Mouse (Mus musculus): Measurements from ENCODE around the gene Actc1. TPM values are rescaled to one million over a fixed set of nuclear protein-coding genes. Genes with fewer than 3 reads are reported as not detected.

Gene Actc1
- total and polyA plus RNA-seq, 3 experiments: 9,778 to 24,627 (median 11,260) TPM

- WGBS: 80% methylated on average over 6 of the region's 6 CpGs
- Histone ChIP-seq H3K4me1 (ENCODE audit: control insufficient read depth, insufficient read depth, low read length) (no peaks in the 10 kb centered on the region), H3K79me2 (replicated peaks; ENCODE audit: control insufficient read depth, insufficient read depth, low read length) (no peaks in the 10 kb centered on the region), H3K9ac (ENCODE audit: low read depth, low read length) (no peak overlapping the region), H3K36me3 (ENCODE audit: control insufficient read depth, insufficient read depth, low read length) (no peaks in the 10 kb centered on the region), H3K27ac (no peak overlapping the region), H3K27me3 (ENCODE audit: control insufficient read depth, insufficient read depth, low read length) (no peaks in the 10 kb centered on the region), H3K4me3 (no peak overlapping the region)
- no peak for DNase-seq
- intact Hi-C loops (cut with DNase I): no loop called here
- TF ChIP-seq EP300 (IDR thresholded peaks at IDR 0.05; ENCODE audit: insufficient read depth, low read depth, low read length) (no peak), POLR2A (IDR thresholded peaks at IDR 0.05; ENCODE audit: insufficient read depth, low read depth, low read length) (no peak), CTCF (IDR thresholded peaks at IDR 0.05) (no peak)
These were observed 30.0 kb downstream of the Actc1 start for GRCm38 (mm10) chr2:114023383-114023782.

GRCm38 (mm10) chr2:114020210-114020563 is 33.2 kb downstream of the Actc1 start:
- no peak for DNase-seq
- Histone ChIP-seq H3K79me2 (replicated peaks; ENCODE audit: control insufficient read depth, insufficient read depth, low read length) (no peaks in the 10 kb centered on the region), H3K27me3 (ENCODE audit: control insufficient read depth, insufficient read depth, low read length) (no peaks in the 10 kb centered on the region), H3K27ac (no peak overlapping the region), H3K4me3 (no peak overlapping the region), H3K36me3 (ENCODE audit: control insufficient read depth, insufficient read depth, low read length) (no peaks in the 10 kb centered on the region), H3K4me1 (ENCODE audit: control insufficient read depth, insufficient read depth, low read length) (no peaks in the 10 kb centered on the region), H3K9ac (ENCODE audit: low read depth, low read length) (no peak overlapping the region)
- intact Hi-C loops (cut with DNase I): no loop called here
- TF ChIP-seq POLR2A (IDR thresholded peaks at IDR 0.05; ENCODE audit: insufficient read depth, low read depth, low read length): no peak
- TF ChIP-seq CTCF (IDR thresholded peaks at IDR 0.05): no peak
- TF ChIP-seq EP300 (IDR thresholded peaks at IDR 0.05; ENCODE audit: insufficient read depth, low read depth, low read length): no peak

- no peak overlapping the region for H3K27ac ChIP-seq
- no peak overlapping the region for H3K4me3 ChIP-seq
- no peak overlapping the region for H3K9ac ChIP-seq (ENCODE audit: low read depth, low read length)
- H3K27me3 ChIP-seq (ENCODE audit: control insufficient read depth, insufficient read depth, low read length): no peaks in the 10 kb centered on the region
- no peak for DNase-seq
- intact Hi-C loops (cut with DNase I): no loop called here
- 81% methylated on average over 11 of the region's 11 CpGs for WGBS
- no peaks in the 10 kb centered on the region for H3K36me3 ChIP-seq (ENCODE audit: control insufficient read depth, insufficient read depth, low read length)
- H3K4me1 ChIP-seq (ENCODE audit: control insufficient read depth, insufficient read depth, low read length): no peaks in the 10 kb centered on the region
- TF ChIP-seq POLR2A (IDR thresholded peaks at IDR 0.05; ENCODE audit: insufficient read depth, low read depth, low read length) (no peak), EP300 (IDR thresholded peaks at IDR 0.05; ENCODE audit: insufficient read depth, low read depth, low read length) (no peak), CTCF (IDR thresholded peaks at IDR 0.05) (no peak)
- no peaks in the 10 kb centered on the region for H3K79me2 ChIP-seq (replicated peaks; ENCODE audit: control insufficient read depth, insufficient read depth, low read length)
These were observed 33.7 kb downstream of the Actc1 start for GRCm38 (mm10) chr2:114019474-114020209.

GRCm38 (mm10) chr2:114018136-114018535 is 35.2 kb downstream of the Actc1 start:
- no peak overlapping the region for H3K9ac ChIP-seq (ENCODE audit: low read depth, low read length)
- no peak overlapping the region for H3K4me3 ChIP-seq
- TF ChIP-seq CTCF (IDR thresholded peaks at IDR 0.05): no peak
- no peak for TF ChIP-seq POLR2A (IDR thresholded peaks at IDR 0.05; ENCODE audit: insufficient read depth, low read depth, low read length)
- TF ChIP-seq EP300 (IDR thresholded peaks at IDR 0.05; ENCODE audit: insufficient read depth, low read depth, low read length): no peak
- DNase-seq: no peak
- H3K4me1 ChIP-seq (ENCODE audit: control insufficient read depth, insufficient read depth, low read length): no peaks in the 10 kb centered on the region
- 27% methylated on average over 10 of the region's 10 CpGs for WGBS
- intact Hi-C loops (cut with DNase I): no loop called here
- H3K27me3 ChIP-seq (ENCODE audit: control insufficient read depth, insufficient read depth, low read length): peaks cover 4% of the 10 kb centered on the region; the same call in 1 of the 2 replicates
- H3K36me3 ChIP-seq (ENCODE audit: control insufficient read depth, insufficient read depth, low read length): no peaks in the 10 kb centered on the region
- H3K27ac ChIP-seq: no peak overlapping the region
- H3K79me2 ChIP-seq (replicated peaks; ENCODE audit: control insufficient read depth, insufficient read depth, low read length): no peaks in the 10 kb centered on the region

- H3K79me2 ChIP-seq (replicated peaks; ENCODE audit: control insufficient read depth, insufficient read depth, low read length): no peaks in the 10 kb centered on the region
- WGBS: 61% methylated on average over 6 of the region's 6 CpGs
- no peaks in the 10 kb centered on the region for H3K4me1 ChIP-seq (ENCODE audit: control insufficient read depth, insufficient read depth, low read length)
- no peak overlapping the region for H3K9ac ChIP-seq (ENCODE audit: low read depth, low read length)
- intact Hi-C loops (cut with DNase I): no loop called here
- H3K4me3 ChIP-seq: no peak overlapping the region
- peaks cover 6% of the 10 kb centered on the region for H3K27me3 ChIP-seq (ENCODE audit: control insufficient read depth, insufficient read depth, low read length)
- H3K36me3 ChIP-seq (ENCODE audit: control insufficient read depth, insufficient read depth, low read length): no peaks in the 10 kb centered on the region
- no peak for DNase-seq
- H3K27ac ChIP-seq: no peak overlapping the region
- TF ChIP-seq CTCF (IDR thresholded peaks at IDR 0.05): no peak
These were observed 38.5 kb downstream of the Actc1 start for GRCm38 (mm10) chr2:114014839-114015238.

GRCm38 (mm10) chr2:114013846-114014245 is 39.5 kb downstream of the Actc1 start:
- Histone ChIP-seq H3K9ac (ENCODE audit: low read depth, low read length) (no peak overlapping the region), H3K27ac (no peak overlapping the region), H3K4me1 (ENCODE audit: control insufficient read depth, insufficient read depth, low read length) (no peaks in the 10 kb centered on the region), H3K36me3 (ENCODE audit: control insufficient read depth, insufficient read depth, low read length) (no peaks in the 10 kb centered on the region), H3K27me3 (ENCODE audit: control insufficient read depth, insufficient read depth, low read length) (peaks cover 6% of the 10 kb centered on the region), H3K4me3 (no peak overlapping the region), H3K79me2 (replicated peaks; ENCODE audit: control insufficient read depth, insufficient read depth, low read length) (no peaks in the 10 kb centered on the region)
- DNase-seq: no peak
- intact Hi-C loops (cut with DNase I): no loop called here
- WGBS: 5% methylated on average over 13 of the region's 13 CpGs
- TF ChIP-seq EP300 (IDR thresholded peaks at IDR 0.05; ENCODE audit: insufficient read depth, low read depth, low read length): no peak
- TF ChIP-seq CTCF (IDR thresholded peaks at IDR 0.05): no peak
- TF ChIP-seq POLR2A (IDR thresholded peaks at IDR 0.05; ENCODE audit: insufficient read depth, low read depth, low read length): no peak

Measured in heart, adult 2 months (tissue).